In the genomic region with DNA sequence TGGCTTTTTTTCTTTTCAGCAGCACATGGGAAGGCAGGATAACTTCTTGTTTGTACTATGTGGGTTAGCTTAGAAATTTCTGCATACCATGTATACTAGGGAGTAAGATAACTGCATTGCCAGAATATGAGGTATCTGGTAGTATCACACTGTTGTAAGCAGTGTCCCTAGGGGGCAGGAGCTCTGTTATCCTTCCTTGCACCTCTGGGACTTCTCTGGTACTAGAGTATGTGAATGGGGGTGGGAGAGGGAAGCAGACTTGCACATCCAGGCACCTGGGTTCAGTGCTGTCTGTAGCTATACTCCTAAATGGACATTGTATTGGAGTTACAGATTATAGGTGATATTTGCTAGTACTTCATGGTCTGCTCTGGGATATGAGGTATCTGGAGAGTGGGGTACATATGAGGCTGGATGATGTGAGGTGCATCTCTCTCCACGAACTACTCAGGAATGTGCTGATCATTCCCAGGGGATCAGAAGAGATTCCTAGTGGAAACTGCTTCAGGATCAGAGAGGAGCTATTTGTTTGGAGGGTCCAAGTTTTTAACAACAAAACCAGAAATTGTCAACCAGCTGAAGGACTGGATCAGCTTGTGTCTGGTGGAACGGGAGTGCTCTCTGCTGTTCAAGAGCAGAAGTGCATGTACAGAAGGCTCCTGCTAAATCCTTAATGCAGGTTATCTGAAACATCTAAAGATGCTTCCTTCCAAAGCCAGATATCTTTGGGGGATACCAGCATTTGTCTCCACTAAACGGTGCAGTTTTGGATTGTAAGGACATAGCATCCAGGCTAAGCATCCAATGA, we compare ENCODE assay signal across 9 mouse cellular contexts.
A peak's percentile ranks its signal among the peaks of the same experiment; 100 is the strongest.
DNase-seq lines count a peak whose midpoint lies in the region; ATAC-seq lines count a peak whose summit lies in the region.
"Had no signal": no experiment of that assay in that cellular context is flagged by ENCODE, and none has a peak within 500 bp of the region (broad histone marks: within the 10 kb centered on the region; RNA-seq: fewer than 3 reads in every experiment).

No protein-coding gene starts in this region.

- H3K4me1 ChIP-seq in forebrain, embryonic 16.5 days (replicated peaks; ENCODE audit: control insufficient read depth, insufficient read depth, low read length): 0 out of 2 replicates have a peak, but pooled peaks cover 2% of the 10 kb centered on the region
- peaks cover 4% of the 10 kb centered on the region; the same call in 1 of the 2 replicates for H3K4me1 ChIP-seq in neural tube, embryonic 13.5 days (replicated peaks)
- H3K4me1 ChIP-seq: liver, embryonic 13.5 days had no signal

- H3K36me3 ChIP-seq in forebrain, embryonic 16.5 days (ENCODE audit: control insufficient read depth, insufficient read depth): no peaks in the 10 kb centered on the region
- no peaks in the 10 kb centered on the region for H3K36me3 ChIP-seq in neural tube, embryonic 13.5 days
- H3K36me3 ChIP-seq: liver, embryonic 13.5 days had no signal

- H3K4me2 ChIP-seq in forebrain, embryonic 16.5 days (ENCODE audit: low read length): no peak overlapping the region
- no peak overlapping the region for H3K4me2 ChIP-seq in neural tube, embryonic 13.5 days
- H3K4me2 ChIP-seq: liver, embryonic 13.5 days had no signal

- 24% methylated on average over 3 of the region's 3 CpGs for WGBS in forebrain, embryonic 16.5 days
- 35% methylated on average over 3 of the region's 3 CpGs for WGBS in neural tube, embryonic 13.5 days

- no peaks in the 10 kb centered on the region for H3K27me3 ChIP-seq in forebrain, embryonic 16.5 days (replicated peaks; ENCODE audit: control insufficient read depth, insufficient read depth, low read length)
- no peaks in the 10 kb centered on the region for H3K27me3 ChIP-seq in neural tube, embryonic 13.5 days
- H3K27me3 ChIP-seq: liver, embryonic 13.5 days had no signal

- H3K27ac ChIP-seq in forebrain, embryonic 16.5 days (ENCODE audit: low read length): no peak overlapping the region
- no peak overlapping the region for H3K27ac ChIP-seq in neural tube, embryonic 13.5 days (replicated peaks)
- H3K27ac ChIP-seq: liver, embryonic 13.5 days had no signal

- H3K9me3 ChIP-seq in forebrain, embryonic 16.5 days (ENCODE audit: control insufficient read depth, low read length): no peaks in the 10 kb centered on the region
- no peaks in the 10 kb centered on the region for H3K9me3 ChIP-seq in neural tube, embryonic 13.5 days
- H3K9me3 ChIP-seq: liver, embryonic 13.5 days had no signal

- H3K9ac ChIP-seq in forebrain, embryonic 16.5 days (replicated peaks; ENCODE audit: low read depth, low read length): no peak overlapping the region
- no peak overlapping the region for H3K9ac ChIP-seq in neural tube, embryonic 13.5 days
- H3K9ac ChIP-seq: liver, embryonic 13.5 days had no signal

- peak; percentile 80 for ATAC-seq in forebrain, embryonic 16.5 days
- peak; percentile 65; the same call in 1 of the 2 replicates for ATAC-seq in neural tube, embryonic 13.5 days (ENCODE audit: low read depth)

- no peak overlapping the region for H3K4me3 ChIP-seq in forebrain, embryonic 16.5 days (replicated peaks; ENCODE audit: low read length)
- H3K4me3 ChIP-seq in neural tube, embryonic 13.5 days: no peak overlapping the region
- H3K4me3 ChIP-seq: liver, embryonic 13.5 days had no signal

- DNase-seq in A20 (ENCODE audit: low read depth, low spot score) (peak; percentile 52), ZHBTc4 (ENCODE audit: low read depth, low spot score) (peak; percentile 36)
- peak; percentile 65 to 75 for DNase-seq in left cerebral cortex, adult 18-20 months (ENCODE audit: low spot score in 2 of 2)
- DNase-seq in spleen, postnatal 4 days (ENCODE audit: low spot score in 2 of 2): no peak
- DNase-seq in yolk sac, embryonic 10.5 days (ENCODE audit: low spot score): no peak
- DNase-seq in gastrocnemius, postnatal 25 days: no peak
- DNase-seq: liver, embryonic 13.5 days had no signal

Comparison
In these comparisons a context has a peak if more than half of its experiments do, and no peak if none do; other contexts are left out.
1. DNase-seq: peak in A20 (single experiment), ZHBTc4 (single experiment) and left cerebral cortex, adult 18-20 months (2 of 2); none in spleen, postnatal 4 days (0 of 2), yolk sac, embryonic 10.5 days (single experiment) and gastrocnemius, postnatal 25 days (single experiment).